In the genomic region with DNA sequence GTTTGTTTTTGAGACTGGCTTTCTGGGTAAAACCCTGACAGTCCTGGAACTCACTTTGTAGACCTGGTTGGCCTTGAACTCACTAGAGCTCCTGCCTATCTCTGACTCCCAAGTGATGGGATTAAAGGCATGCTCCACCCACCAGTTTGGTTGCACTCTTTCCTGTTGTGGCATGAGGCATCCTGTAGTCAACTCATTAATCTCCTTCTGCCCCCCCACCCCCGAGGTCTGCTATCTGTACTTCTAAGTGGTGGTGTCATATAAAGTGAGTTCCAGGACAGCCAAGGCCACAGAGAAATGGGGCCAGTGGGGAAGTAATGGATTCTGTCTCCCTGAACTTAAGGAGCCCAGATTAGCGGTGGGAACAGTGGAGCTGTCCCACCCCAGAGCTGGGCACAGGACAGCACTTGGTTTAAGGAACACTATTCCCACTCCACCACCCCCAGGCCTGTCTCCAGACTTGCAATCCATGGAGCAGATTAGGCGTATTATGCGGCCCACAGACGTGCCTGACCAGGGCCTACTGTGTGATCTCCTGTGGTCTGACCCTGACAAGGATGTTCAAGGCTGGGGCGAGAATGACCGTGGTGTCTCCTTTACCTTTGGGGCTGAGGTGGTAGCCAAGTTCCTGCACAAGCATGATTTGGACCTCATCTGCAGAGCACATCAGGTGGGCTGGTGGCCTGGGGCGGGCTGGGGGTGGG, we compare ENCODE assay signal across 13 mouse cellular contexts. TPM values are rescaled to one million over a fixed set of nuclear protein-coding genes. Genes with fewer than 3 reads are reported as not detected.
DNase-seq lines count a peak whose midpoint lies in the region; ATAC-seq lines count a peak whose summit lies in the region.
"Had no signal": no experiment of that assay in that cellular context is flagged by ENCODE, and none has a peak within 500 bp of the region (broad histone marks: within the 10 kb centered on the region; RNA-seq: fewer than 3 reads in every experiment).

No protein-coding gene starts in this region.

- no peaks in the 10 kb centered on the region for H3K27me3 ChIP-seq in heart, embryonic 15.5 days
- H3K27me3 ChIP-seq in heart, embryonic 11.5 days (ENCODE audit: control insufficient read depth, insufficient read depth, low read length), result no peaks in the 10 kb centered on the region
- H3K27me3 ChIP-seq in neural tube, embryonic 12.5 days (replicated peaks), result no peaks in the 10 kb centered on the region; the same call in 1 of the 2 replicates
- H3K27me3 ChIP-seq: limb, embryonic 12.5 days; midbrain, embryonic 12.5 days had no signal

- H3K4me3 ChIP-seq in heart, embryonic 15.5 days, result peak overlapping the region; percentile 84; the same call in 1 of the 2 replicates
- no peak overlapping the region for H3K4me3 ChIP-seq in heart, embryonic 11.5 days (ENCODE audit: low read depth, low read length)
- no peak overlapping the region for H3K4me3 ChIP-seq in neural tube, embryonic 12.5 days

- ATAC-seq in heart, embryonic 15.5 days (replicated peaks; ENCODE audit: insufficient number of reproducible peaks, insufficient read depth, low FRiP score, low read depth), result no peak
- no peak for ATAC-seq in heart, embryonic 11.5 days (replicated peaks; ENCODE audit: insufficient number of reproducible peaks, low FRiP score, low TSS enrichment)
- ATAC-seq in neural tube, embryonic 12.5 days (ENCODE audit: low FRiP score, low read depth), result no peak
- ATAC-seq: forebrain, embryonic 14.5 days had no signal

- H3K36me3 ChIP-seq in heart, embryonic 15.5 days, result peaks cover 46% of the 10 kb centered on the region
- H3K36me3 ChIP-seq in heart, embryonic 11.5 days (ENCODE audit: control insufficient read depth, insufficient read depth, low read length), result peaks cover 22% of the 10 kb centered on the region
- H3K36me3 ChIP-seq in neural tube, embryonic 12.5 days, result peaks cover 48% of the 10 kb centered on the region

- H3K4me1 ChIP-seq in heart, embryonic 15.5 days (replicated peaks), result peaks cover 48% of the 10 kb centered on the region
- H3K4me1 ChIP-seq in heart, embryonic 11.5 days (ENCODE audit: control insufficient read depth, insufficient read depth, low read length), result peaks cover 32% of the 10 kb centered on the region
- peaks cover 22% of the 10 kb centered on the region for H3K4me1 ChIP-seq in neural tube, embryonic 12.5 days

- no peak overlapping the region for H3K27ac ChIP-seq in heart, embryonic 15.5 days
- H3K27ac ChIP-seq in heart, embryonic 11.5 days (ENCODE audit: low read depth, low read length), result no peak overlapping the region
- no peak overlapping the region for H3K27ac ChIP-seq in neural tube, embryonic 12.5 days
- H3K27ac ChIP-seq: limb, embryonic 12.5 days; midbrain, embryonic 12.5 days had no signal

- H3K9me3 ChIP-seq in heart, embryonic 15.5 days (replicated peaks), result no peaks in the 10 kb centered on the region
- H3K9me3 ChIP-seq in heart, embryonic 11.5 days (replicated peaks; ENCODE audit: control insufficient read depth, low read length), result no peaks in the 10 kb centered on the region
- no peaks in the 10 kb centered on the region for H3K9me3 ChIP-seq in neural tube, embryonic 12.5 days
- H3K9me3 ChIP-seq: limb, embryonic 12.5 days; midbrain, embryonic 12.5 days had no signal

- DNase-seq in adrenal gland, postnatal 10 days, result peak; percentile 48
- no peak for DNase-seq in adrenal gland, adult 8-10 months
- DNase-seq in neural tube, embryonic 10.5 days (ENCODE audit: extremely low spot score, low spot score), result no peak
- peak; percentile 44 for DNase-seq in naive thymus-derived CD4-positive, alpha-beta T cell, adult 2 months (ENCODE audit: low read depth)
- no peak for DNase-seq in ovary, postnatal 14 days (ENCODE audit: low spot score)
- DNase-seq: kidney, postnatal 36 days; right cerebral cortex, adult 18-20 months had no signal

- peak overlapping the region; percentile 87 for H3K4me2 ChIP-seq in heart, embryonic 15.5 days
- no peak overlapping the region for H3K4me2 ChIP-seq in heart, embryonic 11.5 days
- H3K4me2 ChIP-seq in neural tube, embryonic 12.5 days (replicated peaks), result peak overlapping the region; percentile 95; the same call in 1 of the 2 replicates

- H3K9ac ChIP-seq in heart, embryonic 15.5 days, result no peak overlapping the region
- H3K9ac ChIP-seq in heart, embryonic 11.5 days (ENCODE audit: low read depth, low read length), result no peak overlapping the region
- H3K9ac ChIP-seq in neural tube, embryonic 12.5 days, result no peak overlapping the region
- H3K9ac ChIP-seq: limb, embryonic 12.5 days had no signal

- 77% methylated on average over 8 of the region's 8 CpGs for WGBS in heart, embryonic 15.5 days
- 77% methylated on average over 8 of the region's 8 CpGs for WGBS in heart, embryonic 11.5 days (ENCODE audit: insufficient replicate concordance)
- WGBS in neural tube, embryonic 12.5 days, result 91% methylated on average over 8 of the region's 8 CpGs

RNA-seq across cellular contexts. Expression of gene Ppp1ca, which starts 2.3 kb away (rescaled TPM):
- 100 to 1,000 TPM; 411 to 414 TPM for total RNA-seq in adrenal gland, postnatal 10 days (2021)
- total RNA-seq in adrenal gland, adult 8-10 months (2022), result 100 to 1,000 TPM; 371 to 396 (median 387) TPM
- polyA plus RNA-seq in heart, embryonic 15.5 days (2015; fragmentation: Nextera tagmentation; extraction: Ambion mirVana), result 666 and 734 TPM in 2 replicates
- 749 and 760 TPM in 2 replicates for polyA plus RNA-seq in heart, embryonic 11.5 days (2014; fragmentation: Nextera tagmentation; extraction: Ambion mirVana)
- polyA plus RNA-seq in neural tube, embryonic 12.5 days (2016; fragmentation: Nextera tagmentation; extraction: Ambion mirVana), result 753 and 767 TPM in 2 replicates

RNA-seq across cellular contexts. Expression of gene Tbc1d10c, which starts 3.1 kb away (rescaled TPM):
- total RNA-seq in adrenal gland, postnatal 10 days (2021), result 1 to 10 TPM; 4.2 to 6.6 TPM
- 1 to 10 TPM; 1.6 to 2.8 (median 1.9) TPM for total RNA-seq in adrenal gland, adult 8-10 months (2022)
- polyA plus RNA-seq in heart, embryonic 15.5 days (2015; fragmentation: Nextera tagmentation; extraction: Ambion mirVana), result 3.0 and 14.9 TPM in 2 replicates
- 1.0 and 1.3 TPM in 2 replicates for polyA plus RNA-seq in heart, embryonic 11.5 days (2014; fragmentation: Nextera tagmentation; extraction: Ambion mirVana)
- 1.1 and 1.4 TPM in 2 replicates for polyA plus RNA-seq in neural tube, embryonic 12.5 days (2016; fragmentation: Nextera tagmentation; extraction: Ambion mirVana)

RNA-seq across cellular contexts. Expression of gene Rad9a, which starts 7.3 kb away (rescaled TPM):
- 10 to 100 TPM in 1 of 2 experiments, 1 to 10 TPM in 1; 7.4 to 10.8 TPM for total RNA-seq in adrenal gland, postnatal 10 days (2021)
- total RNA-seq in adrenal gland, adult 8-10 months (2022), result 10 to 100 TPM in 3 of 4 experiments, 1 to 10 TPM in 1; 8.7 to 14.3 (median 11.9) TPM
- 17.3 and 24.1 TPM in 2 replicates for polyA plus RNA-seq in heart, embryonic 15.5 days (2015; fragmentation: Nextera tagmentation; extraction: Ambion mirVana)
- polyA plus RNA-seq in heart, embryonic 11.5 days (2014; fragmentation: Nextera tagmentation; extraction: Ambion mirVana), result 20.6 and 24.1 TPM in 2 replicates
- polyA plus RNA-seq in neural tube, embryonic 12.5 days (2016; fragmentation: Nextera tagmentation; extraction: Ambion mirVana), result 25.9 and 34.0 TPM in 2 replicates

RNA-seq across cellular contexts. Expression of gene Carns1, which starts 18.9 kb away (rescaled TPM):
- total RNA-seq in adrenal gland, postnatal 10 days (2021), result 1 to 10 TPM; 4.8 to 8.8 TPM
- 1 to 10 TPM; 3.6 to 6.8 (median 5.2) TPM for total RNA-seq in adrenal gland, adult 8-10 months (2022)
- 12.3 TPM in 2 replicates for polyA plus RNA-seq in heart, embryonic 15.5 days (2015; fragmentation: Nextera tagmentation; extraction: Ambion mirVana)
- 2.1 and 2.8 TPM in 2 replicates for polyA plus RNA-seq in heart, embryonic 11.5 days (2014; fragmentation: Nextera tagmentation; extraction: Ambion mirVana)
- 3.9 and 4.8 TPM in 2 replicates for polyA plus RNA-seq in neural tube, embryonic 12.5 days (2016; fragmentation: Nextera tagmentation; extraction: Ambion mirVana)

RNA-seq across cellular contexts. Expression of gene Clcf1, which starts 19.9 kb away (rescaled TPM):
- total RNA-seq in adrenal gland, postnatal 10 days (2021), result 1 to 10 TPM; 8.3 to 9.8 TPM
- 10 to 100 TPM in 1 of 4 experiments, 1 to 10 TPM in 3; 4.5 to 14.4 (median 7.6) TPM for total RNA-seq in adrenal gland, adult 8-10 months (2022)
- 0.96 and 1.9 TPM in 2 replicates for polyA plus RNA-seq in heart, embryonic 15.5 days (2015; fragmentation: Nextera tagmentation; extraction: Ambion mirVana)
- 1.2 and 2.5 TPM in 2 replicates for polyA plus RNA-seq in heart, embryonic 11.5 days (2014; fragmentation: Nextera tagmentation; extraction: Ambion mirVana)
- polyA plus RNA-seq in neural tube, embryonic 12.5 days (2016; fragmentation: Nextera tagmentation; extraction: Ambion mirVana), result 0.87 and 0.95 TPM in 2 replicates

Comparison
In these comparisons a context has a peak if more than half of its experiments do, and no peak if none do; other contexts are left out.
1. DNase-seq: peak in adrenal gland, postnatal 10 days (single experiment) and naive thymus-derived CD4-positive, alpha-beta T cell, adult 2 months (single experiment); none in adrenal gland, adult 8-10 months (single experiment), neural tube, embryonic 10.5 days (single experiment) and ovary, postnatal 14 days (single experiment).